Mouse (Mus musculus): Measurements from ENCODE around the gene Slc44a5. TPM values are rescaled to one million over a fixed set of nuclear protein-coding genes. Genes with fewer than 3 reads are reported as not detected.

The Slc44a5 gene
- polyA plus RNA-seq, 1 experiment from 2014 or later, result 9.2 TPM

DNA sequence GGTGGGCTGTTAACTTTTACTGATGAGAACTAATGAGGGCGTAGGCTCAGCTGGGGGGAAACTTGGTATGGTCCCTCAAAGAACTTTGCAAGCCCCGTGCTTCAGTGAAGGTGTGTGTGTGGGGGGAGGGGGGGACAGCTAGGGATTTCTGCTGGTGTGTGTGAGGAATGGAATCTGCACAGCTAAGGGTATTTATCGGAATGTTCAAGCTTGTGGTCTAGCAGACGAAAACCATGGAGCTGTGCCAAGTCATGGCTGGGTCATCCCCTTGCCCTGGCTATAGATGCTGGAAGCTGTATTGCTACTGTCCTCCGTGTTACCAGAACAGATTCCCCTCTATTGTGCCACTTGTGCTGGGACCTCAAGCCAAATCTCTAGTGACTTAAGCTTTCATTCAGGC, 138.0 kb downstream of the Slc44a5 start:
- 76% methylated on average over 5 of the region's 5 CpGs for WGBS

DNA sequence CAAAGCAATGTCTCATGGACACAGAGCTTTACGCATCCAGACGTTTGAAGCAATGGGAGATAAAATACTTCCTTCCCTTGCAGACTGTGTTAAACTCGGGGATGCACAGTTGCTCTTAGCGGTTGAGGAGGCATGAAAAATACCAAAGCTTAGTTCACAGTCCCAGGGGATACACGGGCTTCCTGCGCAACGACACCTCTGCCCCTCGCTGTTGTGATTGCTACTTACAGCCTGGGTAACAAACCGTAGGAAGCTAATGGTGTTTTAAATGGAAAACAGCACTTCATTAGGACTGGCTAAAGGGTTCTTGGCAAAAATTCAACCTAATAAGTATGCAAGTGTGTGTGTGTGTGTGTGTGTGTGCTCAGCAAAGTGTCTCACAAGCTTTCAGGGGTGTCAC, 141.8 kb downstream of the Slc44a5 start:
- H3K4me1 ChIP-seq (ENCODE audit: control insufficient read depth, insufficient read depth, low read length), result no peaks in the 10 kb centered on the region
- H3K4me3 ChIP-seq (ENCODE audit: low read depth, low read length), result no peak overlapping the region
- H3K27me3 ChIP-seq (ENCODE audit: control insufficient read depth, insufficient read depth, low read length), result no peaks in the 10 kb centered on the region
- no peaks in the 10 kb centered on the region for H3K36me3 ChIP-seq (ENCODE audit: control insufficient read depth, insufficient read depth, low read length)
- no peak overlapping the region for H3K4me2 ChIP-seq (ENCODE audit: low read depth, low read length)
- ATAC-seq (ENCODE audit: low read depth), result peak; percentile 63; the same call in 1 of the 2 replicates
- no peak overlapping the region for H3K27ac ChIP-seq (ENCODE audit: low read depth, low read length)
- 61% methylated on average over 9 of the region's 9 CpGs for WGBS
- no peak overlapping the region for H3K9ac ChIP-seq (replicated peaks; ENCODE audit: low read depth, low read length)
- no peaks in the 10 kb centered on the region for H3K9me3 ChIP-seq (ENCODE audit: control insufficient read depth, low read length)

More for the DNA sequence above, 138.0 kb downstream of the Slc44a5 start:
- Histone ChIP-seq H3K27ac (ENCODE audit: low read depth, low read length) (no peak overlapping the region), H3K36me3 (ENCODE audit: control insufficient read depth, insufficient read depth, low read length) (no peaks in the 10 kb centered on the region), H3K4me1 (ENCODE audit: control insufficient read depth, insufficient read depth, low read length) (no peaks in the 10 kb centered on the region), H3K9ac (replicated peaks; ENCODE audit: low read depth, low read length) (no peak overlapping the region), H3K9me3 (ENCODE audit: control insufficient read depth, low read length) (no peaks in the 10 kb centered on the region), H3K4me3 (ENCODE audit: low read depth, low read length) (no peak overlapping the region), H3K4me2 (ENCODE audit: low read depth, low read length) (no peak overlapping the region), H3K27me3 (ENCODE audit: control insufficient read depth, insufficient read depth, low read length) (no peaks in the 10 kb centered on the region)
- no peak for ATAC-seq (ENCODE audit: low read depth)

DNA sequence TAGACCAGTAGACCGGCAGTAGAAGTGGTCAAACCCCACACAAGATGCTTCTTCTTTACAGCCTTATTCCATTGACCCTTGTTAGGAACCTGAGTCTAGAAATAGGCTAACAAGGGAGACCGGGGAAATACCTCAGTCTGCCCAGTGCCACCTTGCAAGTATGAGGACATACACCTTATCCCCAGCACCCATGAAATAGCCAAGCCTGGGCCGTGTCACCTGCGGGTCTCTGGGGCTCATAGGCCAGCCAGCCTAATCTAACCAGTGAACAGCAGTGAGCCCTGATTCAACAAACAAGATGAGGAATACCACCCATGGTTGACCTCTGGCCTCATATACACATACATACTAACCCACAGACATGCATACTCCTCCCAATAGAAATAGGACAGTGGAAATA, 142.2 kb downstream of the Slc44a5 start:
- H3K4me2 ChIP-seq (ENCODE audit: low read depth, low read length), result no peak overlapping the region
- H3K27me3 ChIP-seq (ENCODE audit: control insufficient read depth, insufficient read depth, low read length), result no peaks in the 10 kb centered on the region
- H3K27ac ChIP-seq (ENCODE audit: low read depth, low read length), result no peak overlapping the region
- H3K4me1 ChIP-seq (ENCODE audit: control insufficient read depth, insufficient read depth, low read length), result no peaks in the 10 kb centered on the region
- no peak overlapping the region for H3K4me3 ChIP-seq (ENCODE audit: low read depth, low read length)
- 93% methylated on average over 4 of the region's 4 CpGs for WGBS
- H3K9me3 ChIP-seq (ENCODE audit: control insufficient read depth, low read length), result no peaks in the 10 kb centered on the region
- no peaks in the 10 kb centered on the region for H3K36me3 ChIP-seq (ENCODE audit: control insufficient read depth, insufficient read depth, low read length)
- no peak overlapping the region for H3K9ac ChIP-seq (replicated peaks; ENCODE audit: low read depth, low read length)
- no peak for ATAC-seq (ENCODE audit: low read depth)

DNA sequence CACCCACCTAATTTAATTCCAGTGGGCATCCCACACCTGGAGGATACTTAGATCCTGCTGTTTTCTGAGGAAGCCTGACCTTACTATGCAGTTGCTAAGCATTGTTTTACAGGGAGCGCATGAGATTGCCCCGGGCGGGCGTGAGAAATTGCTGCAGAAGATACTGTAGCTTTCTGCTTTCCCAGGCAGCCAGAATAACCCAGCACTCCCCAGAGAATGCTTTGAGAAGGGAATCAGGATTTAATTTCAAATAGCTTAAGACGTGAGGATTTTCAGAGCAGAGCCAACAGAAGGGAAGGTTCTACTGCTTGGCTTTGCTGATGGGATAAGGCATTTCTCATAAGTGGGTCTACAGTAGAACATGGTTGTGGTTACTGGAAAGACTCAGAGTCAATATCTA, 142.8 kb downstream of the Slc44a5 start:
- no peak for ATAC-seq (ENCODE audit: low read depth)
- H3K36me3 ChIP-seq (ENCODE audit: control insufficient read depth, insufficient read depth, low read length), result no peaks in the 10 kb centered on the region
- 81% methylated on average over 5 of the region's 5 CpGs for WGBS
- H3K4me2 ChIP-seq (ENCODE audit: low read depth, low read length), result no peak overlapping the region
- no peaks in the 10 kb centered on the region for H3K9me3 ChIP-seq (ENCODE audit: control insufficient read depth, low read length)
- no peaks in the 10 kb centered on the region for H3K27me3 ChIP-seq (ENCODE audit: control insufficient read depth, insufficient read depth, low read length)
- no peak overlapping the region for H3K9ac ChIP-seq (replicated peaks; ENCODE audit: low read depth, low read length)
- no peak overlapping the region for H3K27ac ChIP-seq (ENCODE audit: low read depth, low read length)
- H3K4me3 ChIP-seq (ENCODE audit: low read depth, low read length), result no peak overlapping the region
- H3K4me1 ChIP-seq (ENCODE audit: control insufficient read depth, insufficient read depth, low read length), result no peaks in the 10 kb centered on the region

DNA sequence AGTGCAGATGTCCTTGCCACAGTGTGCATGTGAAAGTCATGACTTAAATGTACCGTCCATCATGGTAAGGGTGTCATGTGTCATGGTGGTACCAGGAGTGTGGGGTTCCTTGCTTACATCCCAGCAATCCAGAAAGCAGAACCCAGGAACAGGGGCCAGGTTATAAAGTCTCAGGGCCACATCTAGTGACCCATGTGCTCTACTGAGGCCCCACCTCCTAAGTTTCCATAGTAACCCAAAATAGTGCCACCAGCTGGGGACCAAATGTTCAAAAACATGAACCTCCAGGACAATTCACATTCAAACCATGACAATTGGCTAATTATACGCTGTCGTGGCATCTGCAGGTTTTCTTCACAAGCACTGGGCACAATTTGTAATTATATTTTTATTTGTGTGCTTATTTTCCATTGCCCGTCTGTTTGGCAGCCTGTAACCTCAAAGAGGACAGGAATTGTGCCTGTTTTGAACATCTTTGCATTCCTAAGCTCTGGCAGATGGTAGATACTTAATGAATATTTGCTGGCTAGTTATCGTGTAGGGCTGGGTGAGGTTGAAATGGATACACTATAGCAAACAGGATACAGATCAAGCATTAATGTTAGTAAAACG, 145.9 kb downstream of the Slc44a5 start:
- H3K9ac ChIP-seq (replicated peaks; ENCODE audit: low read depth, low read length), result no peak overlapping the region
- no peaks in the 10 kb centered on the region for H3K36me3 ChIP-seq (ENCODE audit: control insufficient read depth, insufficient read depth, low read length)
- no peaks in the 10 kb centered on the region for H3K4me1 ChIP-seq (ENCODE audit: control insufficient read depth, insufficient read depth, low read length)
- H3K4me3 ChIP-seq (ENCODE audit: low read depth, low read length), result no peak overlapping the region
- WGBS, result 37% methylated on average over 6 of the region's 6 CpGs
- no peaks in the 10 kb centered on the region for H3K27me3 ChIP-seq (ENCODE audit: control insufficient read depth, insufficient read depth, low read length)
- H3K4me2 ChIP-seq (ENCODE audit: low read depth, low read length), result no peak overlapping the region
- ATAC-seq (ENCODE audit: low read depth), result no peak
- H3K9me3 ChIP-seq (ENCODE audit: control insufficient read depth, low read length), result no peaks in the 10 kb centered on the region
- H3K27ac ChIP-seq (ENCODE audit: low read depth, low read length), result no peak overlapping the region

DNA sequence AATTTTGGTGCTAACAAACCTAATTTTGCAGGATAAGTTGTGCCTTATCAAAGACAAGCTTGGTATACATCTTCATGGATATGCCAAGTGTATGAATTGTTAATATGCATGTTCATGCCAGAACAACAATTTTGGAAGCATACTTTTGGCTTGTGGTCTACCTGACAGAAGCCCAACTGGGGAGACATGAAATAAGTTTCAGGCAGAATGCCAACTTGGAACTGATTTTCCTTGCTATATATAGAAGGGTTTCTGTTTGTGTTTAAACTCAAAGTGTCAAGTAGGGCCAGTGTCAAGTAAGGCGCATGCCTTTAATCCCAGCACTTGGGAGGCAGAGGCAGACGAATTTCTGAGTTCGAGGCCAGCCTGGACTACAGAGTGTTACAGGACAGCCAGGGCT, 149.3 kb downstream of the Slc44a5 start:
- WGBS, result 95% methylated on average over 3 of the region's 3 CpGs
- Histone ChIP-seq H3K9ac (replicated peaks; ENCODE audit: low read depth, low read length) (no peak overlapping the region), H3K4me3 (ENCODE audit: low read depth, low read length) (no peak overlapping the region), H3K9me3 (ENCODE audit: control insufficient read depth, low read length) (no peaks in the 10 kb centered on the region), H3K4me2 (ENCODE audit: low read depth, low read length) (no peak overlapping the region), H3K27ac (ENCODE audit: low read depth, low read length) (no peak overlapping the region), H3K36me3 (ENCODE audit: control insufficient read depth, insufficient read depth, low read length) (no peaks in the 10 kb centered on the region), H3K27me3 (ENCODE audit: control insufficient read depth, insufficient read depth, low read length) (no peaks in the 10 kb centered on the region), H3K4me1 (ENCODE audit: control insufficient read depth, insufficient read depth, low read length) (no peaks in the 10 kb centered on the region)
- ATAC-seq (ENCODE audit: low read depth), result no peak

DNA sequence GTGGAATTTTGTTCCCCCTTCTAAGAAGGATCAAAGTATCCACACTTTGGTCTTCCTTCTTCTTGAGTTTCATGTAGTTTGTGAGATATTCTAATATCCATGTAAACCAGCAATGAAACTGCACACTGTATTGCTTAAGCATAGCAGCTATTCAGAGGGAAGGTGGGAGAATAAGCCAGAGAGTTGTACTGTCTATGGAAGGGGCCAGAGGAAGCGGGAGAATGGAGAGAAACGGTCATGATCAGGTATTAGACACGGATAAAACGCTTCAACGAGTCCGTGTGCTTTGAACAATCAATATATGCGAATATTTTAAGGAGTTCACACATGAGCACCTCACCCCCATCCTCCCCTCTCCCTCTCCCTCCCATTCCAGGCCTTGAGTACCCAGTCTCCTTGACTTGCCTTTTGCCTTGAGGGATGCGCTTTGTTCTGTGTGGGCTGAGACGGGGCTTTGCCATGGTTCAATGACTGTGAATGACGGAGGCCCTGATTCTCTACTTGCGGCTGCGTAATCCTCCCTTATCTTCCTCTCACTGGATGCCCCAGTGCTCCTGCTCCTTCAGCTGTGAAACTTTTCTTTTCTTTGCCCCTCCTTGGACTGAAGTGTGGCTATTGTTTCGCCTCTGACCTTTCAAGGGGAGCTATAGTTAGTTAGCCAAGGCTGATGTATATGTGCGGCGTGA, 151.8 kb downstream of the Slc44a5 start:
- H3K4me2 ChIP-seq (ENCODE audit: low read depth, low read length), result no peak overlapping the region
- 19% methylated on average over 15 of the region's 15 CpGs for WGBS
- no peaks in the 10 kb centered on the region for H3K4me1 ChIP-seq (ENCODE audit: control insufficient read depth, insufficient read depth, low read length)
- ATAC-seq (ENCODE audit: low read depth), result peak; percentile 61; the same call in 1 of the 2 replicates
- no peak overlapping the region for H3K4me3 ChIP-seq (ENCODE audit: low read depth, low read length)
- no peaks in the 10 kb centered on the region for H3K9me3 ChIP-seq (ENCODE audit: control insufficient read depth, low read length)
- H3K9ac ChIP-seq (replicated peaks; ENCODE audit: low read depth, low read length), result no peak overlapping the region
- H3K36me3 ChIP-seq (ENCODE audit: control insufficient read depth, insufficient read depth, low read length), result no peaks in the 10 kb centered on the region
- no peak overlapping the region for H3K27ac ChIP-seq (ENCODE audit: low read depth, low read length)
- H3K27me3 ChIP-seq (ENCODE audit: control insufficient read depth, insufficient read depth, low read length), result no peaks in the 10 kb centered on the region

DNA sequence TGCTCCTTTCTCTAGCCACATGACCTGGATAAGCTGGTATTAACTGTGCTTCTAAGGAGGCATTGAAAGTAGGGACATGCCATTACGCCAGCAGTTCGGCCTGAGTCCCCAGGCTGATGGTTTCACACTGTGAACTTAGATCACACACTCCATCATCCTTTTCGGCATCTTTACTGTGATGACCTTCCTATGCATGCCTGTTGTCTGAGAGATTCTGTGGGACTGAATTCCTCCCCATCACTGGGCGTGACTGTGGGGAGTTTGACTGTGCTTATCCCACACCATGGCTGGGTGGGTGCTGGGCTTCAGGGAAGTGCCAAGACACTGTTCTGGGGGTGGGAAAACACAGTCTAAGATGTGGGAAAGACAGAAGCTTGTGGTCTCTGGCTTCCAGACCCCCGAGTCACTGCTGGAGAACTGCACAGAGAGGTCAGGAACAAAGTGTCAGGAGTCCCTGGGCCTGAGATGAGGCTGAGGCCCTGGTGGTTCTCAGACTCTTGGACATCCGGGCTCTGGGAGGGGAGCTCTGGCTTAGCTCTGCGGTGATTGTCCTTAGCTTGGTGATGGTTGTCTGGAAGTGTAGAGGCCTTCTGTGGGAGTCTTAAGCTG, 152.6 kb downstream of the Slc44a5 start:
- Histone ChIP-seq H3K9ac (replicated peaks; ENCODE audit: low read depth, low read length) (no peak overlapping the region), H3K27me3 (ENCODE audit: control insufficient read depth, insufficient read depth, low read length) (no peaks in the 10 kb centered on the region), H3K4me3 (ENCODE audit: low read depth, low read length) (no peak overlapping the region), H3K9me3 (ENCODE audit: control insufficient read depth, low read length) (no peaks in the 10 kb centered on the region), H3K27ac (ENCODE audit: low read depth, low read length) (no peak overlapping the region), H3K4me1 (ENCODE audit: control insufficient read depth, insufficient read depth, low read length) (no peaks in the 10 kb centered on the region), H3K4me2 (ENCODE audit: low read depth, low read length) (no peak overlapping the region), H3K36me3 (ENCODE audit: control insufficient read depth, insufficient read depth, low read length) (no peaks in the 10 kb centered on the region)
- 50% methylated on average over 7 of the region's 7 CpGs for WGBS
- ATAC-seq (ENCODE audit: low read depth), result no peak

DNA sequence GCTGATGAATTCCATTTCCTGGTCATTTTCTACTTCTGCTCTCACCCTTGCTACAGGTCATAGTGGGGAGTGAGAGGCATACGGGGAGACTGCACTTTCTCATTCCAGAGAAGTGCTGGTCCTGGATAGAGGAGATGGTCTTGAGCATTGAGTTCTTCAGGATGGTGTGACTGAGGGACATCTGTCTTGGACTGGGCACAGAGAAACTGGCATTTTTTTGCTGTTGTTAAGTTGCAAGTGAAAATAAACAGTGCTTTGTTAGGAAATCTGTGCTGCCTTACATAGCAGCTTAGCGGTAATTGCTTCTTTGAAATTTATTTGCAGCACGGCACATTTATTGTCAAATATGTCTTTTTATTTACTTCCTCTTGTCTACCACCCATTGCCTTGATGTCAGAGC, 154.0 kb downstream of the Slc44a5 start:
- Histone ChIP-seq H3K27ac (ENCODE audit: low read depth, low read length) (no peak overlapping the region), H3K4me2 (ENCODE audit: low read depth, low read length) (no peak overlapping the region), H3K27me3 (ENCODE audit: control insufficient read depth, insufficient read depth, low read length) (no peaks in the 10 kb centered on the region), H3K4me3 (ENCODE audit: low read depth, low read length) (no peak overlapping the region), H3K4me1 (ENCODE audit: control insufficient read depth, insufficient read depth, low read length) (no peaks in the 10 kb centered on the region), H3K36me3 (ENCODE audit: control insufficient read depth, insufficient read depth, low read length) (no peaks in the 10 kb centered on the region), H3K9ac (replicated peaks; ENCODE audit: low read depth, low read length) (no peak overlapping the region), H3K9me3 (ENCODE audit: control insufficient read depth, low read length) (no peaks in the 10 kb centered on the region)
- 81% methylated on average over 3 of the region's 3 CpGs for WGBS
- ATAC-seq (ENCODE audit: low read depth), result no peak
